Mouse (Mus musculus) forebrain, embryonic 15.5 days (tissue): ENCODE data around the gene Mpl. TPM values are rescaled to one million over a fixed set of nuclear protein-coding genes. Genes with fewer than 3 reads are reported as not detected.

Experiments
- ATAC-seq: fragments of 200-750 bp; cut with Nextera tagmentation; replicated peaks from 2 replicates; pipeline ENCODE4 v1.8.0; 2017; ENCODE audit warnings: mild to moderate bottlenecking, moderate TSS enrichment, moderate library complexity
- H3K27ac ChIP-seq: fragments of 300-500 bp; sonication (generic); replicated peaks from 2 replicates; pipeline ENCODE4 v1.5.1; 2015; ENCODE audit warnings: mild to moderate bottlenecking, inconsistent platforms
- H3K27me3 ChIP-seq: fragments of 300-500 bp; sonication (generic); 2 replicates; pipeline ENCODE4 v1.6.1; 2015; ENCODE audit warnings: inconsistent platforms
- H3K36me3 ChIP-seq: fragments of 300-500 bp; sonication (generic); 2 replicates; pipeline ENCODE4 v1.6.1; 2015; ENCODE audit warnings: mild to moderate bottlenecking, inconsistent platforms
- H3K4me1 ChIP-seq: fragments of 300-500 bp; sonication (generic); 2 replicates; pipeline ENCODE4 v1.6.1; 2015; ENCODE audit warnings: inconsistent platforms
- H3K4me2 ChIP-seq: fragments of 300-500 bp; sonication (generic); replicated peaks from 2 replicates; pipeline ENCODE4 v1.6.1; 2015; ENCODE audit warnings: mild to moderate bottlenecking, inconsistent platforms
- H3K4me3 ChIP-seq: fragments of 300-500 bp; sonication (generic); 2 replicates; pipeline ENCODE4 v1.5.1; 2015; ENCODE audit warnings: mild to moderate bottlenecking, inconsistent platforms
- H3K9ac ChIP-seq: fragments of 300-500 bp; sonication (generic); replicated peaks from 2 replicates; pipeline ENCODE4 v1.6.1; 2015; ENCODE audit warnings: mild to moderate bottlenecking, inconsistent platforms
- H3K9me3 ChIP-seq: fragments of 300-500 bp; sonication (generic); 2 replicates; pipeline ENCODE4 v1.6.1; 2016; ENCODE audit warnings: inconsistent platforms
- WGBS: fragments of 180-500 bp; shearing (Covaris S2); methylation state at CpG from one replicate; pipeline ENCODE4 v1.1.7; 2015; ENCODE audit warnings: mixed read lengths; 5-methylcytosine and 5-hydroxymethylcytosine counted together
- polyA plus RNA-seq: library from polyadenylated mRNA; unstranded; fragments of >200 nt; fragmentation: Nextera tagmentation; extraction: Ambion mirVana; gene quantifications from 2 replicates; pipeline ENCODE4 v1.2.1, GENCODE M21; 2015

Gene Mpl
- polyA plus RNA-seq, 1 experiment from 2014 or later = 0.08 TPM

GRCm38 (mm10) chr4:118395289-118395688, 62.0 kb downstream of the Mpl start:
- Histone ChIP-seq H3K4me2 (no peak overlapping the region), H3K9me3 (no peaks in the 10 kb centered on the region), H3K27ac (no peak overlapping the region), H3K27me3 (no peaks in the 10 kb centered on the region), H3K4me3 (no peak overlapping the region), H3K9ac (no peak overlapping the region), H3K4me1 (no peaks in the 10 kb centered on the region), H3K36me3 (peaks cover 97% of the 10 kb centered on the region)
- 90% methylated on average over 4 of the region's 4 CpGs for WGBS
- no peak for ATAC-seq

GRCm38 (mm10) chr4:118394505-118394904, 62.8 kb downstream of the Mpl start:
- H3K9ac ChIP-seq = no peak overlapping the region
- no peaks in the 10 kb centered on the region for H3K27me3 ChIP-seq
- no peak overlapping the region for H3K27ac ChIP-seq
- H3K4me3 ChIP-seq = no peak overlapping the region
- H3K4me2 ChIP-seq = no peak overlapping the region
- no peaks in the 10 kb centered on the region for H3K4me1 ChIP-seq
- H3K36me3 ChIP-seq = peaks cover 97% of the 10 kb centered on the region
- H3K9me3 ChIP-seq = no peaks in the 10 kb centered on the region
- no peak for ATAC-seq
- WGBS = 92% methylated on average over 6 of the region's 6 CpGs

Other genes with a start within 250 kb of the Mpl start
- 75.9 and 76.1 TPM in 2 replicates for gene Ptprf, start 166.1 kb downstream of the Mpl start, polyA plus RNA-seq
- gene Szt2, start 48.2 kb downstream of the Mpl start, polyA plus RNA-seq = 10.9 and 12.7 TPM in 2 replicates
- gene Med8, start 48.2 kb downstream of the Mpl start, polyA plus RNA-seq = 115 and 122 TPM in 2 replicates
- gene Elovl1, start 29.4 kb downstream of the Mpl start, polyA plus RNA-seq = 21.3 and 21.4 TPM in 2 replicates
- gene Cdc20, start 20.2 kb downstream of the Mpl start, polyA plus RNA-seq = 123 and 130 TPM in 2 replicates
- 12.3 and 14.0 TPM in 2 replicates for gene Tie1, start 32.5 kb upstream of the Mpl start, polyA plus RNA-seq
- gene 2610528J11Rik, start 69.5 kb upstream of the Mpl start, polyA plus RNA-seq = not detected in 2 replicates
- 0.09 and 0.27 TPM in 2 replicates for gene Tmem125, start 86.5 kb upstream of the Mpl start, polyA plus RNA-seq
- 0.52 and 0.73 TPM in 2 replicates for gene Cfap57, start 163.3 kb upstream of the Mpl start, polyA plus RNA-seq
- gene Ebna1bp2, start 163.3 kb upstream of the Mpl start, polyA plus RNA-seq = 140 and 150 TPM in 2 replicates
- gene Olfr62, start 201.4 kb upstream of the Mpl start, polyA plus RNA-seq = not detected in 2 replicates
- 0.06 TPM in 1 of 2 replicates, not detected in the other for gene Olfr1342, start 235.2 kb upstream of the Mpl start, polyA plus RNA-seq
- gene Olfr1341, start 246.0 kb upstream of the Mpl start, polyA plus RNA-seq = not detected in 2 replicates